8 mouse cellular contexts compared by ENCODE assay signal in the genomic region with DNA sequence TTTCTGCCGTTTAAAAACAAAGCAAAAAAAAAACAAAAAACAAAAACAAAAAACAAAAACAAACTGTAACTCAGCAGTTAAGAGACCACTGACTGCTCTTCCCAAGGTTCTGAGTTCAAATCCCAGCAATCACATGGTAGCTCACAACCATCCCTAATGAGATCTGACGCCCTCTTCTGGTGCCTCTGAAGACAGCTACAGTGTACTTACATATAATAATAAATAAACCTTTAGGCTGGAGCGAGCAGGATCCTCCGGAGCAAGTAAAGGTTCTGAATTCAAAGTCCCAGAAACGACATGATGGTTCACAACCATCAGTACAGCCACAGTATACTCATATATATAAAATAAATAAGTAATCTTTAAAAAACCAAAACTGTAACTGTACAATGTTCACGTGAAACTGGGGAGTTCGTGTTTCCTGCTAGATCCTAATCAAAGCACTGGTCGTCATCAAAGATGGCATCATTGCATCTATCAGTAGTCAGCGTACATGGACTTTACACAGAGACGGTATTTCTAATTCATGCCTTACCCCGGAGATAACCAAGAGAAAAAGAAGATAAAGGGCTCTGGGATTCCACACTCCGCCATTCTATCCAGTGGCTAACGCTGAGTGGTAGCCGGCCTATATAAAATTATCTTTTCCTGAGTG. TPM values are rescaled to one million over a fixed set of nuclear protein-coding genes. Genes with fewer than 3 reads are reported as not detected.
DNase-seq lines count a peak whose midpoint lies in the region; ATAC-seq and TF ChIP-seq lines count a peak whose summit lies in the region.

No protein-coding gene starts in this region.

- TF ChIP-seq POLR2A in embryonic fibroblast, embryonic 13.5 days (IDR thresholded peaks at IDR 0.05; ENCODE audit: low read depth, low read length), result no peak

- no peaks in the 10 kb centered on the region for H3K9me3 ChIP-seq in heart, embryonic 13.5 days
- no peaks in the 10 kb centered on the region for H3K9me3 ChIP-seq in liver, embryonic 13.5 days (replicated peaks)

- no peak for ATAC-seq in heart, embryonic 13.5 days (ENCODE audit: extremely low read depth, insufficient number of reproducible peaks, low FRiP score, low TSS enrichment)
- ATAC-seq in liver, embryonic 13.5 days (ENCODE audit: low read depth), result no peak; the same call in 1 of the 2 replicates
- ATAC-seq in granulocyte monocyte progenitor cell, adult 5-6 weeks (replicated peaks; ENCODE audit: poor library complexity, severe bottlenecking), result no peak

- peaks cover 58% of the 10 kb centered on the region for H3K36me3 ChIP-seq in heart, embryonic 13.5 days
- H3K36me3 ChIP-seq in liver, embryonic 13.5 days, result peaks cover 61% of the 10 kb centered on the region

- intact Hi-C loops in heart, postnatal 14 days (cut with DNase I), result loop anchor here (10.0 kb wide), 1 partner anchor 904 kb away; no protein-coding TSS in a partner anchor

- H3K4me1 ChIP-seq in heart, embryonic 13.5 days, result peaks cover 25% of the 10 kb centered on the region
- H3K4me1 ChIP-seq in embryonic fibroblast, embryonic 13.5 days (ENCODE audit: control insufficient read depth, insufficient read depth, low read length), result no peaks in the 10 kb centered on the region
- H3K4me1 ChIP-seq in liver, embryonic 13.5 days (replicated peaks), result peaks cover 24% of the 10 kb centered on the region

- peak overlapping the region; percentile 84 for H3K4me3 ChIP-seq in heart, embryonic 13.5 days
- H3K4me3 ChIP-seq in embryonic fibroblast, embryonic 13.5 days (ENCODE audit: insufficient read depth, low read length), result peak overlapping the region; percentile 72
- H3K4me3 ChIP-seq in liver, embryonic 13.5 days (replicated peaks), result peak overlapping the region; percentile 85

- H3K27ac ChIP-seq in heart, embryonic 13.5 days (replicated peaks), result peak overlapping the region; percentile 85
- peak overlapping the region; percentile 26 for H3K27ac ChIP-seq in embryonic fibroblast, embryonic 13.5 days (ENCODE audit: insufficient read depth, low read length)
- H3K27ac ChIP-seq in liver, embryonic 13.5 days, result peak overlapping the region; percentile 64

- TF ChIP-seq CTCF in embryonic fibroblast, embryonic 13.5 days (IDR thresholded peaks at IDR 0.05; ENCODE audit: borderline replicate concordance, insufficient read depth, low read length), result no peak

- no peak for DNase-seq in heart, postnatal 14 days
- DNase-seq in CD4-positive, CD25-positive, alpha-beta regulatory T cell, adult 2 months (ENCODE audit: low read depth, low spot score), result peak; percentile 61
- DNase-seq in liver, embryonic 13.5 days, result no peak
- DNase-seq in cerebellum, postnatal 36 days, result no peak
- no peak for DNase-seq in ovary, postnatal 36 days (ENCODE audit: low spot score)

- WGBS in heart, embryonic 13.5 days, result 21% methylated on average over 14 of the region's 14 CpGs
- WGBS in liver, embryonic 13.5 days (ENCODE audit: insufficient replicate concordance), result 16% methylated on average over 14 of the region's 14 CpGs

- peak overlapping the region; percentile 96 for H3K4me2 ChIP-seq in heart, embryonic 13.5 days
- peak overlapping the region; percentile 82 for H3K4me2 ChIP-seq in liver, embryonic 13.5 days

- H3K9ac ChIP-seq in heart, embryonic 13.5 days, result peak overlapping the region; percentile 90
- H3K9ac ChIP-seq in liver, embryonic 13.5 days, result peak overlapping the region; percentile 83

- no peaks in the 10 kb centered on the region for H3K27me3 ChIP-seq in heart, embryonic 13.5 days (replicated peaks)
- no peaks in the 10 kb centered on the region for H3K27me3 ChIP-seq in liver, embryonic 13.5 days

RNA-seq across cellular contexts. Expression of a gene that starts 0.7 kb away (rescaled TPM):
- polyA plus RNA-seq in heart, embryonic 13.5 days (2015; fragmentation: Nextera tagmentation; extraction: Ambion mirVana), result 19.9 and 21.7 TPM in 2 replicates
- total RNA-seq in heart, postnatal 14 days (2021), result 10 to 100 TPM; 10.1 to 14.2 TPM
- 16.4 and 16.7 TPM in 2 replicates for polyA plus RNA-seq in embryonic fibroblast, embryonic 13.5 days (2011; ENCODE audit: insufficient read length, low read depth, missing spikeins)
- 14.3 and 16.3 TPM in 2 replicates for polyA plus RNA-seq in liver, embryonic 13.5 days (2015; fragmentation: Nextera tagmentation; extraction: Ambion mirVana)
- 17.2 and 18.4 TPM in 2 replicates for total RNA-seq in granulocyte monocyte progenitor cell, adult 5-6 weeks (2014; fragmentation: Nextera tagmentation)
- total RNA-seq in granulocyte monocyte progenitor cell, adult 5-6 weeks (2017), result 9.2 and 20.4 TPM in 2 replicates

RNA-seq across cellular contexts. Expression of a gene that starts 0.8 kb away (rescaled TPM):
- 18.1 and 21.7 TPM in 2 replicates for polyA plus RNA-seq in heart, embryonic 13.5 days (2015; fragmentation: Nextera tagmentation; extraction: Ambion mirVana)
- 1 to 10 TPM; 6.9 to 7.1 TPM for total RNA-seq in heart, postnatal 14 days (2021)
- 14.2 and 21.8 TPM in 2 replicates for polyA plus RNA-seq in embryonic fibroblast, embryonic 13.5 days (2011; ENCODE audit: insufficient read length, low read depth, missing spikeins)
- 16.4 and 16.7 TPM in 2 replicates for polyA plus RNA-seq in liver, embryonic 13.5 days (2015; fragmentation: Nextera tagmentation; extraction: Ambion mirVana)
- 40.0 and 49.0 TPM in 2 replicates for total RNA-seq in granulocyte monocyte progenitor cell, adult 5-6 weeks (2014; fragmentation: Nextera tagmentation)
- 12.4 and 21.0 TPM in 2 replicates for total RNA-seq in granulocyte monocyte progenitor cell, adult 5-6 weeks (2017)

RNA-seq across cellular contexts. Expression of a gene that starts 16.0 kb away (rescaled TPM):
- polyA plus RNA-seq in heart, embryonic 13.5 days (2015; fragmentation: Nextera tagmentation; extraction: Ambion mirVana), result 0.29 and 0.51 TPM in 2 replicates
- total RNA-seq in heart, postnatal 14 days (2021), result not detected
- polyA plus RNA-seq in embryonic fibroblast, embryonic 13.5 days (2011; ENCODE audit: insufficient read length, low read depth, missing spikeins), result not detected in 2 replicates
- not detected in 2 replicates for polyA plus RNA-seq in liver, embryonic 13.5 days (2015; fragmentation: Nextera tagmentation; extraction: Ambion mirVana)
- not detected in 2 replicates for total RNA-seq in granulocyte monocyte progenitor cell, adult 5-6 weeks (2014; fragmentation: Nextera tagmentation)
- total RNA-seq in granulocyte monocyte progenitor cell, adult 5-6 weeks (2017), result not detected in 2 replicates

Comparison
In these comparisons a context has a peak if more than half of its experiments do, and no peak if none do; other contexts are left out.
1. H3K27ac ChIP-seq: peak in every context shown above with its lines; median percentile 85 in heart, embryonic 13.5 days; 64 in liver, embryonic 13.5 days; 26 in embryonic fibroblast, embryonic 13.5 days.